Mouse (Mus musculus) hindbrain, postnatal 0 days (tissue): ENCODE measurements around the gene Rnf212. TPM values are rescaled to one million over a fixed set of nuclear protein-coding genes. Genes with fewer than 3 reads are reported as not detected.

Source experiments
- ATAC-seq: fragments of 200-750 bp; cut with Nextera tagmentation; 2 replicates; pipeline ENCODE4 v1.8.0; 2017; ENCODE audit warnings: mild to moderate bottlenecking, moderate TSS enrichment, moderate library complexity
- DNase-seq: peaks from one replicate; pipeline ENCODE4 v3.0.0-alpha.2; 2015; ENCODE audit warnings: low spot score
- H3K27ac ChIP-seq: fragments of 300-500 bp; sonication (generic); 2 replicates; pipeline ENCODE4 v1.5.1; 2014; ENCODE audit warnings: mild to moderate bottlenecking
- H3K27me3 ChIP-seq: fragments of 300-500 bp; sonication (generic); 2 replicates; pipeline ENCODE4 v1.6.1; 2014; ENCODE audit warnings: low read length, mixed read lengths; ENCODE audit not compliant: insufficient read depth
- H3K36me3 ChIP-seq: fragments of 300-500 bp; sonication (generic); 2 replicates; pipeline ENCODE4 v1.6.1; 2014; ENCODE audit warnings: low read length, mixed read lengths; ENCODE audit not compliant: insufficient read depth
- H3K4me1 ChIP-seq: fragments of 300-500 bp; sonication (generic); 2 replicates; pipeline ENCODE4 v1.6.1; 2014; ENCODE audit warnings: antibody characterized with exemption, low read length, mixed read lengths; ENCODE audit not compliant: insufficient read depth
- H3K4me2 ChIP-seq: fragments of 300-500 bp; sonication (generic); 2 replicates; pipeline ENCODE4 v1.6.1; 2014; ENCODE audit warnings: low read depth, mild to moderate bottlenecking, low read length, moderate library complexity, mixed read lengths
- H3K4me3 ChIP-seq: fragments of 300-500 bp; sonication (generic); 2 replicates; pipeline ENCODE4 v1.5.1; 2014; ENCODE audit warnings: low read length
- H3K9ac ChIP-seq: fragments of 300-500 bp; sonication (generic); replicated peaks from 2 replicates; pipeline ENCODE4 v1.6.1; 2014; ENCODE audit warnings: mild to moderate bottlenecking, low read length, moderate library complexity, mixed read lengths
- H3K9me3 ChIP-seq: fragments of 300-500 bp; sonication (generic); 2 replicates; pipeline ENCODE4 v1.6.1; 2016; ENCODE audit warnings: low read length, mixed read lengths
- CTCF ChIP-seq: IDR thresholded peaks from 2 replicates; pipeline ENCODE4 v1.5.1; 2016; ENCODE audit warnings: antibody characterized with exemption, control low read depth, low read depth
- WGBS: fragments of 180-500 bp; shearing (Covaris S2); extraction: QIAGEN DNeasy Blood & Tissue Kit; methylation state at CpG from one replicate; pipeline ENCODE4 v1.1.7; 2014; 5-methylcytosine and 5-hydroxymethylcytosine counted together
- polyA plus RNA-seq: library from polyadenylated mRNA; unstranded; fragments of >200 nt; fragmentation: Nextera tagmentation; extraction: Ambion mirVana; gene quantifications from 2 replicates; pipeline ENCODE4 v1.2.1, GENCODE M21; 2015
- total RNA-seq: library from RNA; depleted of rRNA; stranded (reverse); fragments of >200 nt; gene quantifications from 2 replicates; pipeline ENCODE4 v1.2.3, GENCODE M21; 2014; rRNA removed

Gene Rnf212
- total and polyA plus RNA-seq, 2 experiments from 2014 or later: not detected

GRCm38 (mm10) chr5:108694352-108695261 is 80.2 kb downstream of the Rnf212 start:
- Histone ChIP-seq H3K4me1 (peaks cover 3% of the 10 kb centered on the region), H3K27me3 (peaks cover 3% of the 10 kb centered on the region; the same call in 1 of the 2 replicates), H3K4me2 (peak overlapping the region; percentile 96), H3K36me3 (no peaks in the 10 kb centered on the region), H3K9ac (peak overlapping the region; percentile 49), H3K9me3 (no peaks in the 10 kb centered on the region), H3K27ac (no peak overlapping the region), H3K4me3 (peak overlapping the region; percentile 75)
- WGBS: 1% methylated on average over 73 of the region's 99 CpGs
- DNase-seq: peak; percentile 16
- no peak; the same call in none of the 2 replicates for ATAC-seq
- TF ChIP-seq CTCF: no peak

GRCm38 (mm10) chr5:108693872-108694288 is 80.9 kb downstream of the Rnf212 start:
- 1% methylated on average over 32 of the region's 43 CpGs for WGBS
- Histone ChIP-seq H3K4me3 (peak overlapping the region; percentile 75), H3K4me2 (peak overlapping the region; percentile 96), H3K36me3 (no peaks in the 10 kb centered on the region), H3K9me3 (no peaks in the 10 kb centered on the region), H3K4me1 (peaks cover 3% of the 10 kb centered on the region), H3K27ac (no peak overlapping the region), H3K9ac (peak overlapping the region; percentile 49), H3K27me3 (peaks cover 3% of the 10 kb centered on the region; the same call in 1 of the 2 replicates)
- DNase-seq (peak; percentile 91), ATAC-seq (peak; percentile 94)
- no peak for TF ChIP-seq CTCF

GRCm38 (mm10) chr5:108692271-108692670 is 82.5 kb downstream of the Rnf212 start, which contains the start of gene Fgfrl1:
Fgfrl1 (plus strand) TSS chr5:108692382.
- H3K4me3 ChIP-seq: peak within 1 kb of the TSS; percentile 75; the same call in 1 of the 2 replicates
- peak; percentile 51 for TF ChIP-seq CTCF
- H3K36me3 ChIP-seq: no peaks in the 10 kb centered on the region
- DNase-seq (no peak), ATAC-seq (no peak)
- WGBS: 6% methylated on average over 16 of the region's 18 CpGs
- H3K4me2 ChIP-seq: peak within 1 kb of the TSS; percentile 96
- H3K9ac ChIP-seq: 0 out of 2 replicates have a peak within 1 kb of the TSS, but pooled peaks have one; percentile 4
- H3K27me3 ChIP-seq: peaks cover 3% of the 10 kb centered on the region; the same call in 1 of the 2 replicates
- H3K9me3 ChIP-seq: no peaks in the 10 kb centered on the region
- H3K4me1 ChIP-seq: peaks cover 3% of the 10 kb centered on the region; the same call in 1 of the 2 replicates
- no peak within 1 kb of the TSS for H3K27ac ChIP-seq

- Histone ChIP-seq H3K36me3 (no peaks in the 10 kb centered on the region), H3K4me3 (no peak overlapping the region), H3K27me3 (peaks cover 3% of the 10 kb centered on the region; the same call in 1 of the 2 replicates), H3K4me2 (no peak overlapping the region), H3K9ac (no peak overlapping the region), H3K4me1 (peaks cover 3% of the 10 kb centered on the region; the same call in 1 of the 2 replicates), H3K27ac (no peak overlapping the region), H3K9me3 (no peaks in the 10 kb centered on the region)
- WGBS: 73% methylated on average over 4 of the region's 4 CpGs
- DNase-seq: no peak
- peak; percentile 27 for TF ChIP-seq CTCF
- ATAC-seq: no peak
Observed at GRCm38 (mm10) chr5:108691152-108691551, 83.6 kb downstream of the Rnf212 start.

- H3K4me1 ChIP-seq: no peaks in the 10 kb centered on the region
- no peaks in the 10 kb centered on the region for H3K36me3 ChIP-seq
- H3K4me2 ChIP-seq: no peak overlapping the region
- no peak overlapping the region for H3K9ac ChIP-seq
- TF ChIP-seq CTCF: no peak
- H3K9me3 ChIP-seq: no peaks in the 10 kb centered on the region
- H3K27ac ChIP-seq: no peak overlapping the region
- DNase-seq: peak; percentile 65
- WGBS: 57% methylated on average over 5 of the region's 5 CpGs
- no peak overlapping the region for H3K4me3 ChIP-seq
- ATAC-seq: no peak
- peaks cover 3% of the 10 kb centered on the region; the same call in 1 of the 2 replicates for H3K27me3 ChIP-seq
Observed at GRCm38 (mm10) chr5:108689091-108689490, 85.7 kb downstream of the Rnf212 start.

GRCm38 (mm10) chr5:108680871-108681270 is 93.9 kb downstream of the Rnf212 start:
- Histone ChIP-seq H3K27me3 (no peaks in the 10 kb centered on the region), H3K9ac (no peak overlapping the region), H3K36me3 (no peaks in the 10 kb centered on the region), H3K4me1 (peaks cover 7% of the 10 kb centered on the region; the same call in 1 of the 2 replicates), H3K4me2 (no peak overlapping the region), H3K4me3 (no peak overlapping the region), H3K9me3 (no peaks in the 10 kb centered on the region), H3K27ac (no peak overlapping the region)
- DNase-seq (no peak), ATAC-seq (no peak)
- no peak for TF ChIP-seq CTCF
- 95% methylated on average over 6 of the region's 6 CpGs for whole genome bisulfite sequencing

- TF ChIP-seq CTCF: peak; percentile 33
- H3K9me3 ChIP-seq: no peaks in the 10 kb centered on the region
- ATAC-seq (no peak), DNase-seq (no peak)
- H3K4me3 ChIP-seq: no peak overlapping the region
- 44% methylated on average over 3 of the region's 3 CpGs for WGBS
- H3K4me1 ChIP-seq: peaks cover 7% of the 10 kb centered on the region; the same call in 1 of the 2 replicates
- H3K9ac ChIP-seq: no peak overlapping the region
- no peaks in the 10 kb centered on the region for H3K36me3 ChIP-seq
- no peaks in the 10 kb centered on the region for H3K27me3 ChIP-seq
- H3K4me2 ChIP-seq: no peak overlapping the region
- H3K27ac ChIP-seq: no peak overlapping the region
Observed at GRCm38 (mm10) chr5:108679909-108680308, 94.9 kb downstream of the Rnf212 start.

Other genes with a start within 250 kb of the Rnf212 start
- 95.6 and 118 TPM in 2 replicates for gene Cplx1, start 225.0 kb downstream of the Rnf212 start, total RNA-seq
- gene Cplx1, start 225.0 kb downstream of the Rnf212 start, polyA plus RNA-seq: 257 and 267 TPM in 2 replicates
- 75.5 and 87.8 TPM in 2 replicates for gene Gak, start 145.2 kb downstream of the Rnf212 start, total RNA-seq
- 40.2 and 43.5 TPM in 2 replicates for gene Gak, start 145.2 kb downstream of the Rnf212 start, polyA plus RNA-seq
- gene Tmem175, start 145.2 kb downstream of the Rnf212 start, total RNA-seq: 43.6 and 50.0 TPM in 2 replicates
- 38.7 and 40.6 TPM in 2 replicates for gene Tmem175, start 145.2 kb downstream of the Rnf212 start, polyA plus RNA-seq
- gene Idua, start 114.7 kb downstream of the Rnf212 start, total RNA-seq: 4.9 and 11.4 TPM in 2 replicates
- gene Idua, start 114.7 kb downstream of the Rnf212 start, polyA plus RNA-seq: 8.0 and 8.2 TPM in 2 replicates
- gene Dgkq, start 105.3 kb downstream of the Rnf212 start, total RNA-seq: 48.2 and 64.4 TPM in 2 replicates
- gene Dgkq, start 105.3 kb downstream of the Rnf212 start, polyA plus RNA-seq: 19.3 and 20.0 TPM in 2 replicates
- 6.3 and 12.6 TPM in 2 replicates for gene Slc26a1, start 99.4 kb downstream of the Rnf212 start, total RNA-seq
- gene Slc26a1, start 99.4 kb downstream of the Rnf212 start, polyA plus RNA-seq: 3.5 and 3.6 TPM in 2 replicates
- 38.5 and 42.7 TPM in 2 replicates for gene Fgfrl1, start 82.6 kb downstream of the Rnf212 start, total RNA-seq
- 11.3 and 12.1 TPM in 2 replicates for gene Fgfrl1, start 82.6 kb downstream of the Rnf212 start, polyA plus RNA-seq
- not detected in 2 replicates for gene Tmed11, start 20.4 kb upstream of the Rnf212 start, total RNA-seq
- not detected in 2 replicates for gene Tmed11, start 20.4 kb upstream of the Rnf212 start, polyA plus RNA-seq
- not detected in 2 replicates for gene Vmn2r8, start 33.9 kb upstream of the Rnf212 start, total RNA-seq
- gene Vmn2r8, start 33.9 kb upstream of the Rnf212 start, polyA plus RNA-seq: not detected in 2 replicates
- not detected in 2 replicates for gene Vmn2r9, start 77.6 kb upstream of the Rnf212 start, total RNA-seq
- gene Vmn2r9, start 77.6 kb upstream of the Rnf212 start, polyA plus RNA-seq: not detected in 2 replicates
- gene Vmn2r10, start 231.5 kb upstream of the Rnf212 start, total RNA-seq: not detected in 2 replicates
- not detected in 2 replicates for gene Vmn2r10, start 231.5 kb upstream of the Rnf212 start, polyA plus RNA-seq